Mouse (Mus musculus): Measurements from ENCODE around the gene Ripor2. TPM values are rescaled to one million over a fixed set of nuclear protein-coding genes. Genes with fewer than 3 reads are reported as not detected.

Ripor2 gene
- total RNA-seq, 2 experiments from 2014 or later = 3.7 to 3.8 TPM

DNA sequence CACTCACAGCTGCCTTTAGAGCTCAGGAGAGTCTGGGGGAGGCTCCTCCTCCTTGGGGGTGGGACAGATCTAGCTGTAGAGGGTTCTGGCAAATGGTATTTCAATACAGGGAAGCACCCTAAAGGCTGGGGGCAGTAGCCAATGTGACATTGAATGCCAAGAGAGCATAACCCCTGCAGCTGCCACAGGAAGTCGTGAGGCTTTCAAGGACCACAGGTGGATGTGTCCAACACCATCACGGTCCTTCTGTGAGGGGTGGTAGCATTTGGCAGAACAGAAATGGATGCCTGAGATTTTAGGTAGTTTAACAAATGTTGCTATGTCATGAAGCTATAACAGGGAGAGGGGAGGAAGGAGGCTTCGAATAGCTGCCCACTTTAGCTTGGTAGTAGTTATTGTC, 63.2 kb downstream of the Ripor2 start:
- no peak for DNase-seq (ENCODE audit: low spot score in 2 of 2)

GRCm38 (mm10) chr13:24646324-24646723, 64.3 kb downstream of the Ripor2 start:
- no peak for DNase-seq (ENCODE audit: low spot score in 2 of 2)

GRCm38 (mm10) chr13:24647444-24647843, 65.5 kb downstream of the Ripor2 start:
- no peak for DNase-seq (ENCODE audit: low spot score in 2 of 2)

GRCm38 (mm10) chr13:24648027-24648426, 66.0 kb downstream of the Ripor2 start:
- no peak for DNase-seq (ENCODE audit: low spot score in 2 of 2)

GRCm38 (mm10) chr13:24648668-24649067, 66.7 kb downstream of the Ripor2 start:
- no peak for DNase-seq (ENCODE audit: low spot score in 2 of 2)

GRCm38 (mm10) chr13:24649099-24649498, 67.1 kb downstream of the Ripor2 start:
- no peak for DNase-seq (ENCODE audit: low spot score in 2 of 2)

DNA sequence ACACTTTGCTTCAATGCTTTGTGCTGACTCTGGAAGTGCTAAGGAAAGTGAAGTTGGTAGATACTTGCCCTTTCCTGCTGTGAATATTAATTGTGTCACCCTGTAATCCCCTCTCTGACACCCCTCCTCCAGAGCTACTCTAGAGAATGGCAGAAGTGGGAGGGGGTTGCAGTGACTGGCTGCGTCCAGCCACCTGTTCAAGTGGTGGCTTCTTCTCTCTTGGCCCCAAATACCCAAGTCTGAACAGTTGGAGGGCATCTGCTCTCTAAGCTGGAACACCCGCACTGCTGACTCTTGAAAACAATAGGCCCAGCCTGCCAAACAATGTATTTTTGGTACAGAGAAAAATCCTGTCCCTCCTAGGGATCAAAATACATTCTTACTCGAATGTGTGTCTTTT, 69.0 kb downstream of the Ripor2 start:
- DNase-seq (ENCODE audit: low spot score in 2 of 2) = no peak

- no peak for DNase-seq (ENCODE audit: low spot score in 2 of 2)
Observed at GRCm38 (mm10) chr13:24654919-24655635, 73.1 kb downstream of the Ripor2 start.

DNA sequence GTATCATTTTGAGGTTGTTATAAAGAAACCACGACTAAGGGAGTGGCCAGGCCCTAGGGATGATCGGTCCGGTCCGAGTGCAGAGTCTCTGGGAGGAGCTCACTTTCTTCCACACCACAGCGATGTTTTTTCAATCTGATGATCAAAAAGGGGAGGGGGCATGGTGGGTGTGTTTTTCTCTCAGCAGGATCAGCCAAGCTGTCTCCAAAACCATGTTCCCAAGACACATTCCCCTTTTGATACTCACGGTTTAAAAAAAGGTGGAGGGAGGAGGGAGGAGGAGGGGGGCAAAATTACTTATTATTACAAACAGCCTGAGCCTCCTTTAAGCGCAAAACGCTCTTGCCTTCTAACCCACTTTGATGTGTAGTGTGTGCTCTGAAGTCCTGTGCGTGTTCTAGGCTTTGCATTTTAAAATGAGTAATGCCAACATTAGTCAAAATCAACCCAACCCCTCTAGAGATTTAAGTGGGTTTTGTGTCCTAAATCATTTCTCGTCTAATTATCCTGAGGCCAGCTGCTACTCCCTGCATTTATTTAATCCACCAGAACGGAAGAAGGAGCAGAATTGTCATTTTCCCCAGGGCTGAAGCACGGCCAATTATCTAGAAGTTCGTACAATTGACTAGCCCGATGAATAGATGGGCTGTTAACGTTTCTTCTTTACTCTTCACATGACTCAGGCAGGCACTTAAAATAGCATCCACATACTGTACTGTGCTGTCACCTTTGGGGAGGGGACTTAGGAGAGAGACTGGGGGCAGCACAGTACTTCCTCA, 74.9 kb downstream of the Ripor2 start:
- no peak for DNase-seq (ENCODE audit: low spot score in 2 of 2)

GRCm38 (mm10) chr13:24666763-24667162, 84.8 kb downstream of the Ripor2 start:
- no peak for DNase-seq (ENCODE audit: low spot score in 2 of 2)

GRCm38 (mm10) chr13:24668556-24668955, 86.6 kb downstream of the Ripor2 start:
- peak in 1 of 2 experiments; percentile 14 for DNase-seq (ENCODE audit: low spot score in 2 of 2)

DNA sequence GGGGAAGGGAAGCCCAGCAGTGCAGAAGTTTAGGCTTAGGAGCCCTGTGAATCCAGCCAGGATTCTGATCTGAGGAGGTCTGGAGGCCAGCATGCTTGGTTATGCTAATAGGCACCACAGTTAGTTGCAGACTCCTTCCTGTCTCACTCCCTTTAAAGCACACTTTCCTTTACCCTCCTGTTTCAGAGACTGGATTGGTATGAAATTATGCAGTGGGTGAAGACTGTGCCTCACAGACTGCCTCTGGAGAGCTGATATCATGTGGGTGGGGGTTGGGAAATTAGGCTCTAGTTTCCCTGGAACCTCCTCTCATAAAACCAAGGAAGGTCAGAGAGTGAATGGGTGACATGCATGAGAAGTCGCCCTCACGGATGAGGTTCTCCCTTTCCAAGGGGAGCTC, 88.7 kb downstream of the Ripor2 start:
- no peak for DNase-seq (ENCODE audit: low spot score in 2 of 2)

DNA sequence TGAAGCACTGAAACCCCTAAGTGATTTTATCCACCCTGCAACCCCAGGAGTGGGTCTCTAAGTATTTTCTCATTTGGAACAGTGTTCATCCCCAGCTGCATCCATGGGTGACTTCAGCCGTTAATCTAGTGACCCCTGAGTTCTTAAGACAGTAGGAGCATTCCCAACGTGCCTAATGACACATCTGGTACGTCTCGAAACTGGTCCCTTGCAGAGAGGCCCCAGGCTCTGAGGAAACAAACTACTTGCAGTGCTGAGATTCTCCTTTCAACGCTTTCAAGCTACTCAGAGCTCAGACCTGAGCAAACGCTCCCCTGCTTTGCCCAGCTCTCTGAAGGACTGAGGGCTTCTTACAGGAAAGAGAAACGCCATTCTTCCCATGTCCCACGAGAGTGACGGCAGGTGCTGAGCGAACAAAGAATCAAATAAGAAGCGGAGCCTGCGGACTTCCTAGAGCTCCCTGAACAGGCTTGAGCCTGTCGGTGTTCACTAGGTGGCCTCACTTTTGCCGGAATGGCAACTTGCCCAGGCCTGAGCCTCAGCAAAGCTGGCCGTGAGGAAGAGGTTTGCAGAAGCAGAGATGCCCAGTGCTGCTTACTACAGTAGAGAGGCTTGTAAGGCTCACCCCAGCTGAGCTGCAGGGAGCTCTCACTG, 97.2 kb downstream of the Ripor2 start:
- no peak for DNase-seq (ENCODE audit: low spot score in 2 of 2)

DNA sequence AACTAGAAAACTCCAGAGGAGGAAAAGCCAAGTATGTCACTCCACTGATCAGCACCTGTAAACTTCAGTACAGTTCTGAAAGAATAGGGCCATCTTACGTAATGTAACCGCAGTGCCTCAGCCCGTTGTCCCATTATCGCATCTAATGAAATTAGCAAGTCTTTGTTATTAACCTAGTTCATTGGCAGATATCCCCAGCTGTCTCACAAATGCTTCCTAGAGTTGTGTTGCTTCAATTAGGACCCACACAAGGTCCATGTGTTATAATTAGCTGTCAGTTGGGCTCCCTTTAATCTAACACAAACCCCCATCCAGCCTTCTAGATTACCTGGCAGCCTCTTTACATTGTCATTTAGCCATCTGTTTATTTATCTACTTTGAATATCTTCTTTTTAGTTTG, 99.0 kb downstream of the Ripor2 start:
- DNase-seq (ENCODE audit: low spot score in 2 of 2) = no peak

DNA sequence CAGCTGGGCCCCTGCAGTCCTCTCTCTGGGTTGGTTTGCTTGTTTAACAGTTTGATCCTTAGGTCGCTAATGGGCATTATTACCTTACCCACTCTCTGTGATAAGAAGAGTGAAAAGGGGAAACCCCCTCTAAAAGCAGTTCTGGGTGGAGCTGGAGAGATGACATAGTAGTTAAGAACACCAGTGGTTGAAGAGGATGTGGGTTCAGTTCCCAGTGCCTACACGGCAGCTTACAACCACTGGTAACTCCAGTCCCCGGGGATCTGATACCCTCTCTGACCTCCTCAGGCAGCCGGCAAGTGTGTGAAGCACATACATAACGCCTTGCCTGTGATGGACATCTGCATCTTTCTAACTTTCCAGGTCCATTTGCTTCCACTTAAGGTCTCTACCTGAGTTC, 100.4 kb downstream of the Ripor2 start:
- no peak for DNase-seq (ENCODE audit: low spot score in 2 of 2)

- no peak for DNase-seq (ENCODE audit: low spot score in 2 of 2)
Observed at GRCm38 (mm10) chr13:24684503-24684902, 102.5 kb downstream of the Ripor2 start.

DNA sequence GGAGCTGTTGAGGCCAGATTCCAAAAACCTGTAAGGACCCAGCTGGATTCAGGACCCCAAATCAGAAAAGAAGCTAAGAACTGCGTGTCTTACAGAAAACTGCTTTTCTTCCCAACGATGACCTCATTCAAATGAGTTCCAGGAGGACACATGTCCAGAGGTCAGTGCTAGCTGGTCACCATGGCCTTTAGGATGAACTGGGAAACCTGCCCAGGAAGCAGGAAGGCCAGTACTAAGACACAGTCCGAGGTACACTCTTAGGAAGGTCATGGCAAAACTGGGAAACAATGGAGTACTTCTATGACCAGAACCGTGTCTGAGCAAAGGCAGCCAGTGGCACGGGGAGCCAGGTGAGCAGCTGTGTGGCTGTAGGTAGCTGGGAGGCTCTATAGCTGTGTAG, 103.9 kb downstream of the Ripor2 start:
- peak in 1 of 2 experiments; percentile 11 for DNase-seq (ENCODE audit: low spot score in 2 of 2)

DNA sequence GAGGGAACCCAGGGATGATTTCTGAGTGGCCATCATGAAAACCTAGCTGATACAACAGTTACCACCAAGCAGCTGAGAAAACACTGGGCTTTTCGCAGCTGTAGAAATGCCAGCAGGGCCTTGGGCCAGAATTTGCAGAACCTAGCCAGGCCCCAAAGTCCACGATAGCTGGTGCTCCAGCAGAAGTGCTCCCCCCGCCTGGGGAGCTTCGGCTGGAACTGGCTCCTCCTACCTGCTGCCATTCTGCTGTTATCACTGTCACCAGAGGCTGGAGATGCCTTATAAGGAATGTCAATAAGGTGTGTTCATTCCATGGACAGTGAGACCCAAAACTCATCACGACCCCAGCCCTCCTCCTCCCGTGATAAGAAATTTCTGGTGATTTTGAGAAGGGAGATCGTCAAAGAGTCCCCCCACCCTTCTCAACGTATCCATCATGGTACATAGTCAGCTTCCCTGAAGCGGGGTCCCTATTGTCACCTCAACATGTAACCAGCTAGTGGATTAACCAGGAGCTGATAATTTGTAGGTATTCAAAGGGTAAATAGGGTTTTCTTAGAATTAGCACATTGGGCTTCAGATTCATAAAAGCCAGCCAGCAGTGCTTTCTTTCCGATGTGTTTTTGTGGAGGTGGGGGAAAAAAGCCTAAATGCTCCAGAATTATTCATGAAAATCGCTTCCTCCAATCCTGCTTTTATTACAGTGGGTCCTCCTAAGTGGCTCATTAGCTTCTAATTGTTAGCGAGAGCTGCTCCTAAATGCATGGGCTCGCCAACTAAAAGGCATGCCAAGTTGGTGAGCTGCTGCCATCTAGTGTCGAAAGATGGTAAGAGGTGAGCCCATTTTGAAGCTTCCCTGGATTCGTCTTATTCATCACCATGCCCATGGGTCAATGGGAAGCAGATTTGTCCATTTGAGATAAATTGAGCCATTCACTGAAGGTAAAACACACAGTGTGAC, 105.0 kb downstream of the Ripor2 start:
- peak; percentile 74 to 79 for DNase-seq (ENCODE audit: low spot score in 2 of 2)

DNA sequence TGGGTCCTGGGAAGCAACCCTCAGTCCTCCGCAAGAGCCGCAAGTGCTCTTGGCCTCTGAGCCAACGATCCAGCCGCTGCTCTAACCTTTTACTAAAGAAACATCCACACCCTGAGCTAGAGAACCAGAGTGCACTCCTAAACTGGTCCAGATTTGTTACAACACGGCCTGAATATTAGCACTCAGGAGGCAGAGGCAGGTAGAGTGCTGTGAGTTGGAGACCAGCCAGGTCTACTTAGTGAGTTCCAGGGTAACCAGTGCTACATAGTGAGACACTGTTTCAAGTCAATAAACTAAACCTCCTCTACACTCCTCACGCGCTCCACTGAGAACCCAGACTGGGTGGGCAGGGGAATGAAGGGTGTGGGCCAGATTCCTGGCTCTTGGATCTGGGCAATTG, 111.3 kb downstream of the Ripor2 start:
- no peak for DNase-seq (ENCODE audit: low spot score in 2 of 2)

DNA sequence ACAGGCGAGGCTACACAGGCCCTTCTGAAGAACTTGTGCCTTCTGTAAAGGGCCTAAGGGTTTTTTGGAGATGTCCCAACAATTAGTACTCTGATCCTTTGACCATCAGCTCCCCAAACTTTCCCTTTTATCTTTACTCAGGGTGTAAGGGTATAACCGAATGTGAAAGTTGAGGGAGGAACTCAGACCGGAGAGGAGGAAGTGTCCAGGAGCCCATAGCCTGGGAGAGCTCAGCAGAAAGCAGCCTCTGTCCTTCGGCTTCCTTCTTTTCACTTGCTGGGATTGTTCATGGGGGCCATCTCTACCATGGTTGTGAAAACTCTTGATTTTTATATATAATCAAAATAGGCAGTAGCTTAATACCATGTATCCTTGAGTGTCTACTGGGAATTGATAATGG, 116.8 kb downstream of the Ripor2 start:
- no peak for DNase-seq (ENCODE audit: low spot score in 2 of 2)

- no peak for DNase-seq (ENCODE audit: low spot score in 2 of 2)
Observed at GRCm38 (mm10) chr13:24702128-24702527, 120.1 kb downstream of the Ripor2 start.
